Mouse (Mus musculus) liver, embryonic 14.5 days (tissue): ENCODE results near the gene Prrc2b.

Experiments used
- CTCF ChIP-seq: IDR thresholded peaks from 2 replicates; pipeline ENCODE4 v1.5.1; 2016; ENCODE audit warnings: antibody characterized with exemption, low read depth, control low read depth
- EP300 ChIP-seq: IDR thresholded peaks from 2 replicates; pipeline ENCODE4 v1.6.1; 2016; ENCODE audit warnings: antibody characterized with exemption, low read depth

- TF ChIP-seq CTCF = no peak
- no peak for TF ChIP-seq EP300
These were observed 102.5 kb downstream of the Prrc2b start for GRCm38 (mm10) chr2:32253352-32253751.
